Mouse (Mus musculus): ENCODE data around the gene Flg2. TPM values are rescaled to one million over a fixed set of nuclear protein-coding genes. Genes with fewer than 3 reads are reported as not detected.

The Flg2 gene
- not detected for polyA plus RNA-seq (2015; fragmentation: Illumina TruSeq; extraction: RNeasy Lipid Tissue Mini Kit (QIAGEN cat#74804); ENCODE audit: low read depth, low replicate concordance)

DNA sequence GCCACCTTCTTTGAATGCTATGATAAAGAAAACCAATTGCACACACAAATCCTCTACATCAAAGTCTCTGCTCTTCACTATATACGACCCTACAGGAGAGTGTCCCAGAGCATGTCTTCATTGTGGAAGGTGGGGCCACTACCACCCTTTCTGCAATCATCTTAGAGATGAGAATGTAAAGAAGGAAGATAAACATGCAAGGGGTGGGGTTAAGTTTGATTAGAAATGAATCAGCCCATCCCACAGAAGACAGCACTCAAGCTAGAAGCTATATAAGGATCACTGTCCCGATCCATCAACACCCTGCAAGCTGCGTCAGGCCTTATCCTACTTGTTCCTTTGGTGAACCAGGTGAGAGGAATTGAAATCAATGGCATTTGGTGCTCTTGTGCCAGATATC lies at the start of gene Flg2:
TSS of gene Flg2 (plus strand) at position 301 of the 400 bp plus-strand sequence.

Other genes with a start within 250 kb of the Flg2 start
- not detected for gene Lce3d, start 239.9 kb upstream of the Flg2 start, polyA plus RNA-seq (2015; fragmentation: Illumina TruSeq; extraction: RNeasy Lipid Tissue Mini Kit (QIAGEN cat#74804); ENCODE audit: low read depth, low replicate concordance)
- not detected for gene Lce3e, start 230.2 kb upstream of the Flg2 start, polyA plus RNA-seq (2015; fragmentation: Illumina TruSeq; extraction: RNeasy Lipid Tissue Mini Kit (QIAGEN cat#74804); ENCODE audit: low read depth, low replicate concordance)
- gene Lce3f, start 205.1 kb upstream of the Flg2 start, polyA plus RNA-seq (2015; fragmentation: Illumina TruSeq; extraction: RNeasy Lipid Tissue Mini Kit (QIAGEN cat#74804); ENCODE audit: low read depth, low replicate concordance): not detected
- gene Crct1, start 181.6 kb upstream of the Flg2 start, polyA plus RNA-seq (2015; fragmentation: Illumina TruSeq; extraction: RNeasy Lipid Tissue Mini Kit (QIAGEN cat#74804); ENCODE audit: low read depth, low replicate concordance): not detected
- gene Lce1m, start 178.2 kb upstream of the Flg2 start, polyA plus RNA-seq (2015; fragmentation: Illumina TruSeq; extraction: RNeasy Lipid Tissue Mini Kit (QIAGEN cat#74804); ENCODE audit: low read depth, low replicate concordance): not detected
- gene Gm4858, start 128.5 kb upstream of the Flg2 start, polyA plus RNA-seq (2015; fragmentation: Illumina TruSeq; extraction: RNeasy Lipid Tissue Mini Kit (QIAGEN cat#74804); ENCODE audit: low read depth, low replicate concordance): not detected
- not detected for gene Crnn, start 52.5 kb upstream of the Flg2 start, polyA plus RNA-seq (2015; fragmentation: Illumina TruSeq; extraction: RNeasy Lipid Tissue Mini Kit (QIAGEN cat#74804); ENCODE audit: low read depth, low replicate concordance)
- gene Flg, start 76.2 kb downstream of the Flg2 start, polyA plus RNA-seq (2015; fragmentation: Illumina TruSeq; extraction: RNeasy Lipid Tissue Mini Kit (QIAGEN cat#74804); ENCODE audit: low read depth, low replicate concordance): not detected
- not detected for gene Hrnr, start 122.5 kb downstream of the Flg2 start, polyA plus RNA-seq (2015; fragmentation: Illumina TruSeq; extraction: RNeasy Lipid Tissue Mini Kit (QIAGEN cat#74804); ENCODE audit: low read depth, low replicate concordance)
- gene Rptn, start 196.4 kb downstream of the Flg2 start, polyA plus RNA-seq (2015; fragmentation: Illumina TruSeq; extraction: RNeasy Lipid Tissue Mini Kit (QIAGEN cat#74804); ENCODE audit: low read depth, low replicate concordance): not detected
- gene Tchh, start 245.1 kb downstream of the Flg2 start, polyA plus RNA-seq (2015; fragmentation: Illumina TruSeq; extraction: RNeasy Lipid Tissue Mini Kit (QIAGEN cat#74804); ENCODE audit: low read depth, low replicate concordance): 2.4 TPM